Comparison of ENCODE assay signal across 33 mouse cellular contexts in genomic region chr7:81556839-81557238, GRCm38 (mm10). TPM values are rescaled to one million over a fixed set of nuclear protein-coding genes. Genes with fewer than 3 reads are reported as not detected.
DNase-seq lines count a peak whose midpoint lies in the region; ATAC-seq and TF ChIP-seq lines count a peak whose summit lies in the region.
"Had no signal": no experiment of that assay in that cellular context is flagged by ENCODE, and none has a peak within 500 bp of the region (broad histone marks: within the 10 kb centered on the region; RNA-seq: fewer than 3 reads in every experiment).

No protein-coding gene starts in this region.

- intact Hi-C loops in heart, postnatal 36 days (cut with DNase I), result no loop called here

- H3K4me1 ChIP-seq in heart, embryonic 13.5 days, result peaks cover 35% of the 10 kb centered on the region
- H3K4me1 ChIP-seq in lung, embryonic 14.5 days (ENCODE audit: insufficient read depth), result peaks cover 15% of the 10 kb centered on the region
- peaks cover 10% of the 10 kb centered on the region; the same call in 1 of the 2 replicates for H3K4me1 ChIP-seq in lung, postnatal 0 days (ENCODE audit: insufficient read depth, low read depth, low read length)
- H3K4me1 ChIP-seq: embryonic facial prominence, embryonic 12.5 days; embryonic facial prominence, embryonic 15.5 days; intestine, embryonic 15.5 days had no signal

- no peak for DNase-seq in heart, postnatal 36 days
- DNase-seq in lung, embryonic 14.5 days, result no peak
- DNase-seq in lung, postnatal 14 days, result no peak
- no peak for DNase-seq in lung, postnatal 0 days (ENCODE audit: low spot score)
- no peak for DNase-seq in lung, adult 18-20 months
- DNase-seq: adrenal gland, adult 2 months; adrenal gland, postnatal 14 days; cerebellum, adult 11 months; cerebellum, adult 2 months; cerebellum, adult 9-11 months; cerebellum, postnatal 25 days; forebrain, postnatal 0 days; gastrocnemius, adult 2 months; gastrocnemius, postnatal 14 days; heart, adult 2 months; heart, postnatal 14 days had no signal

- no peak for TF ChIP-seq EP300 in lung, postnatal 0 days (IDR thresholded peaks at IDR 0.05)

- no peak for TF ChIP-seq CTCF in lung, embryonic 14.5 days (IDR thresholded peaks at IDR 0.05; ENCODE audit: low read depth)
- no peak for TF ChIP-seq CTCF in lung, postnatal 0 days (IDR thresholded peaks at IDR 0.05)

- H3K27me3 ChIP-seq in heart, embryonic 13.5 days (replicated peaks), result no peaks in the 10 kb centered on the region
- H3K27me3 ChIP-seq in lung, embryonic 14.5 days (ENCODE audit: insufficient read depth, low read length), result no peaks in the 10 kb centered on the region
- H3K27me3 ChIP-seq in lung, postnatal 0 days (replicated peaks; ENCODE audit: insufficient read depth, low read length), result no peaks in the 10 kb centered on the region
- H3K27me3 ChIP-seq: embryonic facial prominence, embryonic 12.5 days; embryonic facial prominence, embryonic 15.5 days; heart, embryonic 12.5 days; hindbrain, embryonic 13.5 days; intestine, embryonic 15.5 days had no signal

- WGBS in heart, embryonic 13.5 days, result 70% methylated on average over 4 of the region's 4 CpGs
- 48% methylated on average over 4 of the region's 4 CpGs for WGBS in lung, embryonic 14.5 days
- whole genome bisulfite sequencing in lung, postnatal 0 days, result 58% methylated on average over 4 of the region's 4 CpGs

- peaks cover 50% of the 10 kb centered on the region for H3K36me3 ChIP-seq in heart, embryonic 13.5 days
- no peaks in the 10 kb centered on the region for H3K36me3 ChIP-seq in lung, embryonic 14.5 days (ENCODE audit: insufficient read depth)
- H3K36me3 ChIP-seq in lung, postnatal 0 days (ENCODE audit: insufficient read depth, low read length), result no peaks in the 10 kb centered on the region
- H3K36me3 ChIP-seq: embryonic facial prominence, embryonic 12.5 days; embryonic facial prominence, embryonic 15.5 days; hindbrain, embryonic 10.5 days; hindbrain, embryonic 13.5 days; intestine, embryonic 15.5 days had no signal

- H3K27ac ChIP-seq in heart, embryonic 13.5 days (replicated peaks), result peak overlapping the region; percentile 62
- peak overlapping the region; percentile 86 for H3K27ac ChIP-seq in lung, embryonic 14.5 days (ENCODE audit: low read depth)
- H3K27ac ChIP-seq in lung, postnatal 0 days (ENCODE audit: low read length), result peak overlapping the region; percentile 1; the same call in 1 of the 2 replicates
- H3K27ac ChIP-seq: embryonic facial prominence, embryonic 12.5 days; embryonic facial prominence, embryonic 15.5 days; gastrocnemius, adult 2 months; heart, adult 2 months; hindbrain, embryonic 10.5 days; hindbrain, embryonic 13.5 days; intestine, embryonic 15.5 days had no signal

- no peak overlapping the region for H3K9ac ChIP-seq in heart, embryonic 13.5 days
- H3K9ac ChIP-seq in lung, embryonic 14.5 days, result no peak overlapping the region
- H3K9ac ChIP-seq in lung, postnatal 0 days (replicated peaks; ENCODE audit: low read depth), result no peak overlapping the region
- H3K9ac ChIP-seq: embryonic facial prominence, embryonic 12.5 days; embryonic facial prominence, embryonic 15.5 days; forebrain, postnatal 0 days; heart, embryonic 12.5 days; hindbrain, embryonic 13.5 days; intestine, embryonic 15.5 days had no signal

- no peaks in the 10 kb centered on the region for H3K9me3 ChIP-seq in heart, embryonic 13.5 days
- H3K9me3 ChIP-seq in lung, embryonic 14.5 days (ENCODE audit: low read depth, low read length), result no peaks in the 10 kb centered on the region
- H3K9me3 ChIP-seq in lung, postnatal 0 days (ENCODE audit: low read length), result no peaks in the 10 kb centered on the region
- H3K9me3 ChIP-seq: embryonic facial prominence, embryonic 12.5 days; embryonic facial prominence, embryonic 15.5 days; heart, embryonic 12.5 days; hindbrain, embryonic 10.5 days; hindbrain, embryonic 13.5 days; intestine, embryonic 15.5 days had no signal

- no peak overlapping the region for H3K4me2 ChIP-seq in heart, embryonic 13.5 days
- no peak overlapping the region for H3K4me2 ChIP-seq in lung, embryonic 14.5 days
- no peak overlapping the region for H3K4me2 ChIP-seq in lung, postnatal 0 days (replicated peaks; ENCODE audit: low read depth, low read length)
- H3K4me2 ChIP-seq: embryonic facial prominence, embryonic 12.5 days; embryonic facial prominence, embryonic 15.5 days; heart, embryonic 12.5 days; hindbrain, embryonic 13.5 days; intestine, embryonic 15.5 days had no signal

- no peak overlapping the region for H3K4me3 ChIP-seq in heart, embryonic 13.5 days
- H3K4me3 ChIP-seq in lung, embryonic 14.5 days (ENCODE audit: low read depth, low read length), result no peak overlapping the region
- H3K4me3 ChIP-seq in lung, postnatal 0 days (ENCODE audit: low read depth, low read length), result no peak overlapping the region
- H3K4me3 ChIP-seq: embryonic facial prominence, embryonic 12.5 days; embryonic facial prominence, embryonic 15.5 days; gastrocnemius, adult 2 months; heart, adult 2 months; heart, embryonic 12.5 days; hindbrain, embryonic 10.5 days; hindbrain, embryonic 13.5 days; intestine, embryonic 15.5 days had no signal

- no peak for ATAC-seq in heart, embryonic 13.5 days (ENCODE audit: extremely low read depth, insufficient number of reproducible peaks, low FRiP score, low TSS enrichment)
- no peak; the same call in 1 of the 2 replicates for ATAC-seq in lung, embryonic 14.5 days (ENCODE audit: insufficient read depth)
- ATAC-seq in lung, postnatal 0 days, result peak; percentile 47
- ATAC-seq: CD4-positive, CD25-positive, alpha-beta regulatory T cell, adult 4 months; forebrain, postnatal 0 days; hindbrain, embryonic 16.5 days; intestine, embryonic 15.5 days had no signal

RNA-seq across cellular contexts. Expression of gene Fsd2, which starts 9.9 kb away (rescaled TPM):
- 52.6 and 58.0 TPM in 2 replicates for polyA plus RNA-seq in heart, embryonic 13.5 days (2015; fragmentation: Nextera tagmentation; extraction: Ambion mirVana)
- total RNA-seq in heart, postnatal 36 days (2021), result 100 to 1,000 TPM; 276 to 293 TPM
- polyA plus RNA-seq in lung, embryonic 14.5 days (2014; fragmentation: Nextera tagmentation; extraction: Ambion mirVana), result 0.12 and 0.37 TPM in 2 replicates
- polyA plus RNA-seq in lung, postnatal 0 days (2015; fragmentation: Nextera tagmentation; extraction: Ambion mirVana), result 1.0 and 1.4 TPM in 2 replicates
- total RNA-seq: common myeloid progenitor, adult 5-6 weeks; MEL had no signal
- polyA plus RNA-seq: C2C12 had no signal

RNA-seq across cellular contexts. Expression of gene Whamm, which starts 14.2 kb away (rescaled TPM):
- polyA plus RNA-seq in heart, embryonic 13.5 days (2015; fragmentation: Nextera tagmentation; extraction: Ambion mirVana), result 4.3 and 4.5 TPM in 2 replicates
- total RNA-seq in heart, postnatal 36 days (2021), result 10 to 100 TPM in 1 of 2 experiments, 1 to 10 TPM in 1; 10.0 to 10.5 TPM
- 8.0 and 9.3 TPM in 2 replicates for polyA plus RNA-seq in lung, embryonic 14.5 days (2014; fragmentation: Nextera tagmentation; extraction: Ambion mirVana)
- polyA plus RNA-seq in lung, postnatal 0 days (2015; fragmentation: Nextera tagmentation; extraction: Ambion mirVana), result 7.2 and 8.1 TPM in 2 replicates

RNA-seq across cellular contexts. Expression of gene BC048679, which starts 58.8 kb away (rescaled TPM):
- polyA plus RNA-seq in heart, embryonic 13.5 days (2015; fragmentation: Nextera tagmentation; extraction: Ambion mirVana), result not detected in 2 replicates
- not detected for total RNA-seq in heart, postnatal 36 days (2021)
- not detected in 2 replicates for polyA plus RNA-seq in lung, embryonic 14.5 days (2014; fragmentation: Nextera tagmentation; extraction: Ambion mirVana)
- not detected in 2 replicates for polyA plus RNA-seq in lung, postnatal 0 days (2015; fragmentation: Nextera tagmentation; extraction: Ambion mirVana)
- total RNA-seq: adrenal gland, adult 2 months; adrenal gland, postnatal 14 days; adrenal gland, postnatal 4 days; common myeloid progenitor, adult 5-6 weeks; forebrain, postnatal 0 days; gastrocnemius, postnatal 14 days; gastrocnemius, postnatal 4 days; heart, adult 2 months; heart, postnatal 14 days; MEL had no signal
- polyA plus RNA-seq: adrenal gland, adult 2 months; C2C12; CD4-positive, CD25-positive, alpha-beta regulatory T cell, adult 4 months; cerebellum, adult 2 months; embryonic facial prominence, embryonic 12.5 days; embryonic facial prominence, embryonic 15.5 days; forebrain, embryonic 11.5 days; forebrain, embryonic 14.5 days; forebrain, postnatal 0 days; frontal cortex, adult 2 months; heart, adult 2 months; heart, embryonic 12.5 days; hindbrain, embryonic 13.5 days; hindbrain, embryonic 16.5 days; intestine, embryonic 15.5 days had no signal

Comparison
In these comparisons a context has a peak if more than half of its experiments do, and no peak if none do; other contexts are left out.
1. H3K27ac ChIP-seq: peak in every context shown above with its lines; median percentile 86 in lung, embryonic 14.5 days; 62 in heart, embryonic 13.5 days; 1 in lung, postnatal 0 days.
2. RNA of gene Fsd2, which starts 9.9 kb away (polyA plus RNA-seq): 52.6 to 58.0 TPM in heart, embryonic 13.5 days; 1.0 to 1.4 TPM in lung, postnatal 0 days and 0.12 to 0.37 TPM in lung, embryonic 14.5 days; every median in the first group is over 10 times any median in the second.